Mouse (Mus musculus): ENCODE results near the gene E2f6.

DNA sequence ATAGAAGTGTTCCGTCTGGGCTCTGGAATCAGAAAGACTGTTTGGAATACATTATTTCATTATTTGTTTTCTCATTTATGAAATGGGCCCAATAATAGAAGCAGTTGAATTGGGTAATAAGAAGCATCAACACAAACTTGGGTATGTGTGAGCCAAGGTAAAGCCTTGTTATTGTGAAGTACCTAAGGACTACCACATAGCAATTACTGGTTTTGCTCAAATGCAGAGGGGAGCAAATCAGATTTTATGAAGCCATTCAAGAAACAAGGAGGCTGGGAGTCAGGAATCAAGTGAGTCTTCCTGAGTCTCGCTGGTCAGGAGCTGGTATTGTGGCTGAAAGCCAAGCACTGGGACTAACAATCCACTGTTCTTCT is 45.5 kb downstream of the E2f6 start:
- no peak for TF ChIP-seq CHD2 (IDR thresholded peaks at IDR 0.05; ENCODE audit: low read length)
- TF ChIP-seq ZMIZ1 (IDR thresholded peaks at IDR 0.05; ENCODE audit: low read depth, low read length): no peak
- TF ChIP-seq KAT2A (IDR thresholded peaks at IDR 0.05; ENCODE audit: insufficient replicate concordance, low read length): no peak
- no peak for TF ChIP-seq SMC3 (IDR thresholded peaks at IDR 0.05; ENCODE audit: low read depth, low read length)
- TF ChIP-seq POLR2A (IDR thresholded peaks at IDR 0.05; ENCODE audit: low read depth, low read length): no peak
- no peak for TF ChIP-seq MAX (IDR thresholded peaks at IDR 0.05; ENCODE audit: low read length)
